17 mouse cellular contexts compared by ENCODE assay signal in the genomic region with DNA sequence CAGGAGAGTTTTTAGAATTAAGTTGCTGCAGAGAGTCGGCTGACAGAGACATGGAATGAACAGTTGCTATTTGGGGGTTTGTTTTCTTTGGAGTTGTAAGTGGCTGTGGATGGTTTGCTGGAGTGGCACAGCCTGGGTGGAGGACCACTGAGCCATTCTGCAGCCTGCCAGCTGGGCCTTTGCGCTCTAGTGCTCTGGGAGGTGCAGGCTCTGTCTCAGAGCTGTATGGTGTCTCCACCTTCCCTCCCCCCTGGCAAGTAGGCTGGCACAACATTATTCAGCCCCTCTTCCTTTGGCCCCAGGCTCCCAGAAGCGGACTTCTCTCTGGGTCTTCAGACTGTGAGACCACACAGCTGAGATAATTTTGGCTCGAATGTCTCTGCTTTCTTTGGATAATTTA. TPM values are rescaled to one million over a fixed set of nuclear protein-coding genes. Genes with fewer than 3 reads are reported as not detected.
DNase-seq lines count a peak whose midpoint lies in the region; ATAC-seq lines count a peak whose summit lies in the region.
"Had no signal": no experiment of that assay in that cellular context is flagged by ENCODE, and none has a peak within 500 bp of the region (broad histone marks: within the 10 kb centered on the region; RNA-seq: fewer than 3 reads in every experiment).

No protein-coding gene starts in this region.

- 0 out of 2 replicates have a peak overlapping the region, but pooled peaks have one; percentile 5 for H3K27ac ChIP-seq in heart, embryonic 11.5 days (ENCODE audit: low read depth, low read length)
- no peak overlapping the region for H3K27ac ChIP-seq in kidney, embryonic 15.5 days
- H3K27ac ChIP-seq: forebrain, embryonic 13.5 days; macrophage had no signal

- no peaks in the 10 kb centered on the region for H3K27me3 ChIP-seq in heart, embryonic 11.5 days (ENCODE audit: control insufficient read depth, insufficient read depth, low read length)
- H3K27me3 ChIP-seq in kidney, embryonic 15.5 days: no peaks in the 10 kb centered on the region
- H3K27me3 ChIP-seq: forebrain, embryonic 13.5 days had no signal

- WGBS in heart, embryonic 11.5 days (ENCODE audit: insufficient replicate concordance): 73% methylated on average over 4 of the region's 4 CpGs
- WGBS in kidney, embryonic 15.5 days: 67% methylated on average over 4 of the region's 4 CpGs

- no peak overlapping the region for H3K4me2 ChIP-seq in heart, embryonic 11.5 days
- no peak overlapping the region for H3K4me2 ChIP-seq in kidney, embryonic 15.5 days
- H3K4me2 ChIP-seq: forebrain, embryonic 13.5 days; liver, embryonic 11.5 days had no signal

- no peak for ATAC-seq in heart, embryonic 11.5 days (replicated peaks; ENCODE audit: insufficient number of reproducible peaks, low FRiP score, low TSS enrichment)
- ATAC-seq in kidney, embryonic 15.5 days (replicated peaks; ENCODE audit: low FRiP score): no peak
- ATAC-seq: forebrain, embryonic 13.5 days had no signal

- no peaks in the 10 kb centered on the region for H3K9me3 ChIP-seq in heart, embryonic 11.5 days (replicated peaks; ENCODE audit: control insufficient read depth, low read length)
- H3K9me3 ChIP-seq in kidney, embryonic 15.5 days (replicated peaks): no peaks in the 10 kb centered on the region
- H3K9me3 ChIP-seq: forebrain, embryonic 13.5 days had no signal

- H3K9ac ChIP-seq in heart, embryonic 11.5 days (ENCODE audit: low read depth, low read length): no peak overlapping the region
- H3K9ac ChIP-seq in kidney, embryonic 15.5 days: no peak overlapping the region
- H3K9ac ChIP-seq: forebrain, embryonic 13.5 days had no signal

- H3K4me1 ChIP-seq in heart, embryonic 11.5 days (ENCODE audit: control insufficient read depth, insufficient read depth, low read length): peaks cover 28% of the 10 kb centered on the region
- H3K4me1 ChIP-seq in kidney, embryonic 15.5 days: peaks cover 32% of the 10 kb centered on the region

- no peaks in the 10 kb centered on the region for H3K36me3 ChIP-seq in heart, embryonic 11.5 days (ENCODE audit: control insufficient read depth, insufficient read depth, low read length)
- H3K36me3 ChIP-seq in kidney, embryonic 15.5 days: peaks cover 14% of the 10 kb centered on the region; the same call in 1 of the 2 replicates

- no peak overlapping the region for H3K4me3 ChIP-seq in heart, embryonic 11.5 days (ENCODE audit: low read depth, low read length)
- no peak overlapping the region for H3K4me3 ChIP-seq in kidney, embryonic 15.5 days (replicated peaks)
- H3K4me3 ChIP-seq: forebrain, embryonic 13.5 days had no signal

- DNase-seq in heart, adult 8-10 months (ENCODE audit: low spot score): no peak
- DNase-seq in kidney, postnatal 4 days: peak; percentile 21 to 40
- peak; percentile 42 for DNase-seq in retina, postnatal 1 day
- no peak for DNase-seq in retina, embryonic 14.5 days (ENCODE audit: low spot score)
- DNase-seq in adrenal gland, adult 2 months: no peak
- no peak for DNase-seq in right cerebral cortex, adult 18-20 months
- DNase-seq: adrenal gland, postnatal 14 days; B cell, adult 2 months; cerebellum, postnatal 14 days; kidney, adult 18-20 months; kidney, postnatal 36 days; midbrain, embryonic 14.5 days had no signal

RNA-seq across cellular contexts. Expression of gene Chmp4b, which starts 22.5 kb away (rescaled TPM):
- polyA plus RNA-seq in heart, embryonic 11.5 days (2014; fragmentation: Nextera tagmentation; extraction: Ambion mirVana): 10.1 and 12.5 TPM in 2 replicates
- 100 to 1,000 TPM; 119 to 132 (median 124) TPM for total RNA-seq in heart, adult 8-10 months (2022)
- 24.6 and 24.8 TPM in 2 replicates for polyA plus RNA-seq in kidney, embryonic 15.5 days (2015; fragmentation: Nextera tagmentation; extraction: Ambion mirVana)
- 100 to 1,000 TPM; 236 to 263 TPM for total RNA-seq in adrenal gland, adult 2 months (2021)
- polyA plus RNA-seq in adrenal gland, adult 2 months (2012; rRNA removed): 96.3 and 114 TPM in 2 replicates

Comparison
In these comparisons a context has a peak if more than half of its experiments do, and no peak if none do; other contexts are left out.
1. DNase-seq: peak in kidney, postnatal 4 days (2 of 2) and retina, postnatal 1 day (single experiment); none in heart, adult 8-10 months (single experiment), retina, embryonic 14.5 days (single experiment), adrenal gland, adult 2 months (single experiment) and right cerebral cortex, adult 18-20 months (single experiment).